Comparison of ENCODE assay signal across 27 mouse cellular contexts in genomic region chr4:48396949-48397348, GRCm38 (mm10).
A peak's percentile ranks its signal among the peaks of the same experiment; 100 is the strongest.
DNase-seq lines count a peak whose midpoint lies in the region; ATAC-seq and TF ChIP-seq lines count a peak whose summit lies in the region.
"Had no signal": no experiment of that assay in that cellular context is flagged by ENCODE, and none has a peak within 500 bp of the region (broad histone marks: within the 10 kb centered on the region; RNA-seq: fewer than 3 reads in every experiment).

No protein-coding gene starts in this region.

- H3K27ac ChIP-seq in liver, embryonic 11.5 days (ENCODE audit: low read depth, low read length), result peak overlapping the region; percentile 50; the same call in 1 of the 2 replicates
- no peak overlapping the region for H3K27ac ChIP-seq in MEL (ENCODE audit: control insufficient read depth, low read depth, low read length)
- no peak overlapping the region for H3K27ac ChIP-seq in liver, embryonic 14.5 days
- H3K27ac ChIP-seq in lung, postnatal 0 days (ENCODE audit: low read length), result no peak overlapping the region
- H3K27ac ChIP-seq: embryonic facial prominence, embryonic 13.5 days; embryonic facial prominence, embryonic 15.5 days; forebrain, embryonic 10.5 days; forebrain, embryonic 12.5 days had no signal

- TF ChIP-seq CTCF in MEL (IDR thresholded peaks at IDR 0.05 in 2 of 3, conservative IDR thresholded peaks at IDR 0.05 in 1 of 3; ENCODE audit: control insufficient read depth in 1 of 3, insufficient read depth in 1 of 3, low read depth in 2 of 3, low read length in 3 of 3, poor library complexity in 1 of 3, severe bottlenecking in 1 of 3), result no peak
- no peak for TF ChIP-seq CTCF in liver, embryonic 14.5 days (IDR thresholded peaks at IDR 0.05; ENCODE audit: low read depth)
- TF ChIP-seq CTCF in lung, postnatal 0 days (IDR thresholded peaks at IDR 0.05), result no peak

- no peak for DNase-seq in liver, embryonic 11.5 days (ENCODE audit: low spot score)
- DNase-seq in liver (no peak), MEL (ENCODE audit: low read depth, low spot score) (peak; percentile 10)
- no peak for DNase-seq in liver, embryonic 14.5 days (ENCODE audit: low read depth in 3 of 3, low spot score in 3 of 3)
- no peak for DNase-seq in lung, postnatal 0 days (ENCODE audit: low spot score)
- DNase-seq in heart, adult 8-10 months (ENCODE audit: low spot score), result no peak
- DNase-seq: adrenal gland, adult 2 months; adrenal gland, postnatal 10 days; adrenal gland, postnatal 25 days; B cell, adult 2 months; cerebellum, adult 11 months; cerebellum, adult 18-20 months; cerebellum, adult 8-10 months; cerebellum, adult 9-11 months; cerebellum, postnatal 14 days; cerebellum, postnatal 36 days; embryo, embryonic 11 days had no signal

- no peaks in the 10 kb centered on the region for H3K36me3 ChIP-seq in liver, embryonic 11.5 days (ENCODE audit: control insufficient read depth, insufficient read depth, low read length)
- no peaks in the 10 kb centered on the region for H3K36me3 ChIP-seq in MEL (ENCODE audit: control insufficient read depth in 1 of 2, insufficient read depth in 2 of 2, low read length in 2 of 2)
- no peaks in the 10 kb centered on the region for H3K36me3 ChIP-seq in liver, embryonic 14.5 days (replicated peaks; ENCODE audit: control insufficient read depth, insufficient read depth, low read depth)
- no peaks in the 10 kb centered on the region; the same call in 1 of the 2 replicates for H3K36me3 ChIP-seq in lung, postnatal 0 days (ENCODE audit: insufficient read depth, low read length)
- H3K36me3 ChIP-seq: forebrain, embryonic 12.5 days had no signal

- H3K4me1 ChIP-seq in liver, embryonic 11.5 days (replicated peaks; ENCODE audit: control insufficient read depth, insufficient read depth, low read length), result no peaks in the 10 kb centered on the region
- no peaks in the 10 kb centered on the region for H3K4me1 ChIP-seq in MEL (ENCODE audit: control insufficient read depth in 1 of 2, insufficient read depth in 2 of 2, low read length in 2 of 2)
- peaks cover 0 to 3% of the 10 kb centered on the region in 2 experiments; a peak in 1 of 4 replicates for H3K4me1 ChIP-seq in liver, embryonic 14.5 days (replicated peaks; ENCODE audit: control insufficient read depth in 2 of 2, insufficient read depth in 2 of 2, low read length in 1 of 2)
- H3K4me1 ChIP-seq in lung, postnatal 0 days (ENCODE audit: insufficient read depth, low read depth, low read length), result no peaks in the 10 kb centered on the region
- H3K4me1 ChIP-seq: embryonic facial prominence, embryonic 15.5 days; forebrain, embryonic 10.5 days; forebrain, embryonic 12.5 days had no signal

- no peak for TF ChIP-seq EP300 in MEL (IDR thresholded peaks at IDR 0.05; ENCODE audit: low read depth in 1 of 2, low read length in 2 of 2)
- peak; percentile 40 for TF ChIP-seq EP300 in liver, embryonic 14.5 days (IDR thresholded peaks at IDR 0.05; ENCODE audit: low read depth)
- no peak for TF ChIP-seq EP300 in lung, postnatal 0 days (IDR thresholded peaks at IDR 0.05)

- no peak for TF ChIP-seq RAD21 in MEL (IDR thresholded peaks at IDR 0.05; ENCODE audit: low read depth, low read length)

- TF ChIP-seq POLR2A in MEL (IDR thresholded peaks at IDR 0.05; ENCODE audit: control insufficient read depth in 1 of 2, insufficient read depth in 1 of 2, low read depth in 1 of 2, low read length in 2 of 2, poor library complexity in 1 of 2), result no peak

- ATAC-seq in liver, embryonic 11.5 days (replicated peaks; ENCODE audit: low FRiP score), result peak; percentile 82
- ATAC-seq in liver, embryonic 14.5 days (ENCODE audit: insufficient read depth), result peak; percentile 60; the same call in 1 of the 2 replicates
- peak; percentile 70 for ATAC-seq in megakaryocyte-erythroid progenitor cell, adult 5-6 weeks (replicated peaks; ENCODE audit: low FRiP score, low TSS enrichment, poor library complexity, severe bottlenecking)
- no peak for ATAC-seq in lung, postnatal 0 days
- ATAC-seq: CD4-positive, CD25-positive, alpha-beta regulatory T cell, adult 4 months; forebrain, embryonic 14.5 days had no signal

- H3K9ac ChIP-seq in liver, embryonic 11.5 days (ENCODE audit: low read depth, low read length), result no peak overlapping the region
- H3K9ac ChIP-seq in MEL (ENCODE audit: control insufficient read depth, low read depth, low read length, poor library complexity, severe bottlenecking), result no peak overlapping the region
- H3K9ac ChIP-seq in liver, embryonic 14.5 days (replicated peaks), result no peak overlapping the region
- H3K9ac ChIP-seq in lung, postnatal 0 days (replicated peaks; ENCODE audit: low read depth), result no peak overlapping the region
- H3K9ac ChIP-seq: embryonic facial prominence, embryonic 13.5 days; embryonic facial prominence, embryonic 15.5 days; forebrain, embryonic 12.5 days had no signal

- no peak overlapping the region for H3K4me2 ChIP-seq in liver, embryonic 11.5 days
- H3K4me2 ChIP-seq in liver, embryonic 14.5 days (ENCODE audit: low read depth), result no peak overlapping the region
- no peak overlapping the region for H3K4me2 ChIP-seq in lung, postnatal 0 days (replicated peaks; ENCODE audit: low read depth, low read length)
- H3K4me2 ChIP-seq: embryonic facial prominence, embryonic 13.5 days; embryonic facial prominence, embryonic 15.5 days; forebrain, embryonic 12.5 days had no signal

- no peaks in the 10 kb centered on the region for H3K79me2 ChIP-seq in MEL (ENCODE audit: control insufficient read depth, insufficient read depth, low read length, poor library complexity)

- 84% methylated on average over 3 of the region's 3 CpGs for WGBS in liver, embryonic 11.5 days
- 52% methylated on average over 3 of the region's 3 CpGs for WGBS in liver, embryonic 14.5 days (ENCODE audit: insufficient replicate concordance)
- WGBS in lung, postnatal 0 days, result 94% methylated on average over 3 of the region's 3 CpGs

- no peaks in the 10 kb centered on the region for H3K9me3 ChIP-seq in liver, embryonic 11.5 days (ENCODE audit: control insufficient read depth, low read length)
- no peaks in the 10 kb centered on the region for H3K9me3 ChIP-seq in MEL (replicated peaks; ENCODE audit: insufficient read depth, low read length)
- no peaks in the 10 kb centered on the region for H3K9me3 ChIP-seq in liver, embryonic 14.5 days (ENCODE audit: control insufficient read depth, low read length)
- H3K9me3 ChIP-seq in lung, postnatal 0 days (ENCODE audit: low read length), result no peaks in the 10 kb centered on the region
- H3K9me3 ChIP-seq: embryonic facial prominence, embryonic 13.5 days; embryonic facial prominence, embryonic 15.5 days; forebrain, embryonic 10.5 days; forebrain, embryonic 12.5 days; G1E had no signal

- H3K27me3 ChIP-seq in liver, embryonic 11.5 days (replicated peaks; ENCODE audit: control insufficient read depth, insufficient read depth, low read length), result no peaks in the 10 kb centered on the region
- no peaks in the 10 kb centered on the region for H3K27me3 ChIP-seq in MEL (ENCODE audit: control insufficient read depth in 1 of 2, insufficient read depth in 2 of 2, low read length in 2 of 2)
- no peaks in the 10 kb centered on the region for H3K27me3 ChIP-seq in liver, embryonic 14.5 days (ENCODE audit: control insufficient read depth, insufficient read depth, low read length)
- H3K27me3 ChIP-seq in lung, postnatal 0 days (replicated peaks; ENCODE audit: insufficient read depth, low read length), result no peaks in the 10 kb centered on the region
- H3K27me3 ChIP-seq: CH12.LX; embryonic facial prominence, embryonic 13.5 days; embryonic facial prominence, embryonic 15.5 days; forebrain, embryonic 12.5 days had no signal

- H3K4me3 ChIP-seq in liver, embryonic 11.5 days (ENCODE audit: low read depth, low read length), result no peak overlapping the region
- H3K4me3 ChIP-seq in MEL (ENCODE audit: control insufficient read depth in 1 of 2, insufficient read depth in 1 of 2, low read depth in 2 of 2, low read length in 2 of 2), result no peak overlapping the region
- no peak overlapping the region for H3K4me3 ChIP-seq in liver, embryonic 14.5 days (ENCODE audit: insufficient read depth in 1 of 2, low read depth in 2 of 2, low read length in 2 of 2)
- H3K4me3 ChIP-seq in lung, postnatal 0 days (ENCODE audit: low read depth, low read length), result no peak overlapping the region
- H3K4me3 ChIP-seq: embryonic facial prominence, embryonic 13.5 days; embryonic facial prominence, embryonic 15.5 days; erythroblast, embryonic 14.5 days; forebrain, embryonic 10.5 days; forebrain, embryonic 12.5 days had no signal

TF ChIP-seq in MEL, 35 proteins besides CTCF, POLR2A, EP300 and RAD21:
- TF ChIP-seq MAZ (IDR thresholded peaks at IDR 0.05; ENCODE audit: low read depth, low read length), result no peak
TF ChIP-seq in MEL: peak in this region for 0.
